Mouse (Mus musculus) bone marrow macrophage, adult 2 months (primary cell): ENCODE measurements around the gene Pygo2.
"Not testable (repeated sequence)": the region's sequence is repeated elsewhere in the genome, so short reads cannot be mapped to it uniquely, and the experiment has no call there.

ENCODE experiments used
- CTCF ChIP-seq: IDR thresholded peaks from 2 replicates; pipeline ENCODE4 v1.5.1; 2012; ENCODE audit warnings: low read depth, mild to moderate bottlenecking, low read length, moderate library complexity
- POLR2A ChIP-seq: IDR thresholded peaks from 2 replicates; pipeline ENCODE4 v1.6.1; 2012; ENCODE audit warnings: mild to moderate bottlenecking, low read depth, low read length, borderline replicate concordance

DNA sequence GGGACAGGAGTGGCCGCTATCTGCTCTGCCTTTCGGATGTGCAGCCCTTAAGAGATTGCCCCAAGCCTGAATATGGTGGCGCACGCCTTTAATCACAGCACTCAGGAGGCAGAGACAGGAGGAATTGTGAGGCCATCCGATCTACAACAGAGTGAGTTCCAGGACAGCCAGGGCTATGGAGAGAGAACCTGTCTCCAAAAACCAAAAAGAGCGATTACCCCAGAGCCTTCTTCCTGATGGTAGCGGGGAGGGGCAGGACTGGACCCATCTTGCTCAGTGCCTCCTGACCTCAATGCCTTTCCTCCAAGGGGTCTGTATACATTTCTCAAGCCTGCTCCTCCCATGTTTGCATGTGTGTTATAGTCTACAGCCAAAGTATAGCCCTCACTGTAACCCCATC lies 993 bp upstream of the Pygo2 start:
- TF ChIP-seq CTCF, POLR2A: not testable (repeated sequence)
